Mouse (Mus musculus) hindlimb bud, embryonic 11.5 days (tissue): ENCODE results near the gene Atf6.

Experiments
- DNase-seq: peaks from one replicate; pipeline ENCODE4 v3.0.0-alpha.2; 2012; ENCODE audit warnings: low read depth, low spot score; ENCODE audit errors: extremely low spot score

The Atf6 gene

DNA sequence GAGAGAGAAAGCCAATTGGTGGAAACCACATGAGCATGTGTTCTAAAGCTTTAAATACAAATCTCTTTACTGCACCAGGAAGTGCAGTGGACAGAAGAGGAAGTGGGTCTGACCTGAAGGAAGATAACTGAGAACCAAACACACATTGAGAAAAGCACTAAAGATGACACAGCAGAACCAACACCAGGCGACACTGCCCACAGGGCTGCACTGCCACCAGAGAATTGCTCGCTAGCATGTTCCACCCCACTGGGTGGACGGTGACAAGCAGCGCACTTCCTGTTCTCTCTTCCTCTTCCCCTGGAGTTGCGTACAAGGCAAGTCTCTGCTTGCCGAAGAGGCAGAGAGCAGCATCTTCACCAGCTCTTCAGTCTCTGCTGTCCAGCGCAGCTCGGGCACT, 158.1 kb downstream of the Atf6 start:
- no peak for DNase-seq

DNA sequence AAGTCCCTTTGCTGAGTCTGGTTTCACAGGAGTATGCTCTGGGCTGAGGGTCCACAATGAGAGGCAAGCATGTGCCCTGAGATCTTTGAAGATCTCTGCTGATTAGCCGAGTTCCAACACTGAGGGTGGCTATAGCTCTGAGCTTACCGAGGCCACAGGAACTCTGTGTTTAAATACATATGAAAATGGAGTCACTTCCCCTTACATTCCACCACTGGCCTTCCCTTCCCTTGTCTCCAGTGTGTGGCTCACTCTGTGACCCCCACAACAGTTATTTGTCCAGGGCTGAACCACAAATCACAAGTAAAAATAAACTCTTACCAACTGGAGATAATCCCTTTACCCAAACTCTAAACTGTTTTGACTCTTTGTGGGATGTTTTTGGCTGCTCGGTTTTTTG, 158.5 kb downstream of the Atf6 start:
- DNase-seq, result no peak

DNA sequence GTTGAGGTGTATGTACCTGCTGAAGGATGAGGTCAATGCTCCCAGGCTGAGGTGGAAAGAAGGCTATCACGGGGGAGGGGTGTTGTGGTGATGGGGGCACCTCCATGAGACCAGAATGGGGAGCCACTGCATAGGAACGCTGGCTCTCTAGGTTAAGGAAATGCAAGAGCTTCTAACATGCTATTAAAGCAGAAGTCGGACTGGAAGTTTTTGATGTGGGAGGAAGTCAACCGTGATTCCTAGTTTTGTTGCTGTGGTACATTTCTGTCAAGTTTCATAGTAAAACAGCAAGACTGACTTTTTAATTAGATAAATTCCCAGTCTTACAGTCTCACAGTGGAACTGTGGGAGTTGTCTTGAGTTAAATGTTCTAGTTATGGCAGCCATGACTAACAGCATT, 161.5 kb downstream of the Atf6 start:
- no peak for DNase-seq

DNA sequence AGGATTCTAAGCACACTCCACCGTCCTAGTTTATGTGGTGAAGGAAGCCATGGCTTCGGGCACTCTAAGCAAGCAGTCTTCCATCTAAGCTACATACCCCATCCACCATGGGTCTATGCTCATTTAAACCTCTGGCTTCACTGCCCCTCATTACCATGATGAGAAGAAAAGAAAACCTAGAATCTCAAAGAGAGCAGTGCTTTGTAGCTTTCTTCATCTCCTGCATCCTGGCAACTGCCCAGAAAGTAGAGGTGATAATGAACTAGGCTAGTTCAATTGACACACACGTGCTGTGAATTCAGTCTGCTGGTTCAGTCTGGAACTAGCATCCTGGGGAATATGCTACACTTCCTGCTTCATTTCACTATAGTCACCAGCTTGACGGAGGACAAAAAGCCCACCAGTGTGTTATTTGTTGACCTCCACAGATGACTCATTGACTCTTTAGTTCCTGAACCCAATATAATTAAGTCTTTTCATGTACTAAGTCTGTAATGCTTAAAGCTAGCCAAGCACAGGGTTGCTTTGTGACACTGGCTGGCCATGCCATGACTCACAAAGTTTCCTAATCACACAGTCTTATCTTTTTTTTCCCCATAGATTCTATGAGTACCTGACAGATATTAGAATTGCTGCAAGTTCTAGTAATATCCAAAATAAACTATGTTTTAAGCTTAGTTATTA, 162.5 kb downstream of the Atf6 start:
- DNase-seq, result no peak

DNA sequence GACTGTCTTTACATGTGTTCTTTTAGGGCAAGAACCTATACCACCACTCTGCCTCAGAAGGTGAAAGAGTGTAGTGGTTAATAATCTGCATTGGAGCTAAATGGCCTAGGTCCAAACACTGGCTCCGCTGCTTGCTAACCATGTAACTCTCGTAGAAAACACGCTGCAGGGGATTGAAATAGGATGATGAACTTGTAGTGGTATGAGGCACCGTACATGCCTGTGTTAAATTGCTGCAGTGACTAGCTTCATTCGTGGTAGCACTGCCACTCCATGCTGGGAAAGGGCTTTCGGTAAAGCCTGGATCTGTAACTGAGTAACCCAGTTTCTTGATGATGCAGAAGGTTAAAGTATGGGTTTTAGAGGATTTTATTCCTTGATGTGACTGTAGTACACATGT, 163.5 kb downstream of the Atf6 start:
- no peak for DNase-seq

DNA sequence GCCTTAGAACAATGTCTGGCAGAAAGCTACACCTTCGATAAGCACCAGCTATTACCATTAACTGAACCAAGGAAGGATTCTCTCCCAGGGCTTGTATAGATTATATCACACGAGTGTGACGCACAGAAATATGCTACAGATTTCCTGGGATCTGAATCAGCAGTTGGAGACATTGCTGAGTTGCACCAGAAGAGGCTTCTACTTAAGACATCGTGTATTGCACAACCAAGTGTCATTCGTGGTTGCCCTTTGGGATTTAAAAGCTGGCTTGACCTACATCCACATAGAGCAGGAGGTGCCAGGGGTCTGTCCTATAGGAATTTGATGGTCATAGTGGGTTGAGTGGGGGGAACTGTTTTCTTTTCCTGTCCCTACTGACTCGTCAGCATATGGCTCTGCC, 164.6 kb downstream of the Atf6 start:
- DNase-seq, result no peak

DNA sequence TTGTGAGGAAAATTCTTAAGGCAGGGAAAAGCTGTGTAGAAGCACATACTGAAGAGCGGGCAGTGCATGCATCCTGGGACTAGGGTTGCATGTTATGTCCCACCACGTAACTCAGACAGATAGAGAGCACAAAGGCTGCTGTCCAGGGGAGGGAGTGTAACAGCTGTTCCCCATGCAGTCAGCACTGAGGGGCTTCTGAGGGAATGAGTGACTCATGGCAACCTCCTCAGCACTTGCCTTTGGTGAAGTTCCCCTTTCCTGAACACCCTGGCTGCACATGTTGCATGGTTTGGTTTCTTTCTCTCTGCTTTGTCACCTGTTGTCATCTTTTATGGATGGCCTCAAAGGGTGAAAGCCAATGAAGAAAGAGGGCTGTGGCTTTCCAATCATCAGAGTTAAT, 165.3 kb downstream of the Atf6 start:
- DNase-seq, result no peak

DNA sequence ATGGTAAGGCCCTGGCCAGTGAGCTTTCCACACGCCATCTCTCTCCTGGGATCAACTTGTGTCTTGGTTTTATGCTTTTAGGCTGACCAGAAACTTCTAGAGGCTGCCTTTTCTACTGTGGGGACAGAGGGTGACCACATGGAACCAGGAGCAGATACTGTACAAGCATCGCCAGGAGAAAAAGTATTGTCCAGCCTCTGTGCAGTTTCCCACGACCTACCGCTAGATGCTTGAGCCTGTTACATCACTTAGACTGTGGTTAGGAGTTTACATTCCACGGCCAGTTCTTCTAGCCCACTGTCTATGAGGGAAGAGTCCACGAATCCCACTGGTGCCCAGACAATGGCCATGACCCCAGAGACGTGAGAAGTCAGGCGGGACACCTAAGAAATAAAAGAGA, 166.0 kb downstream of the Atf6 start:
- no peak for DNase-seq

DNA sequence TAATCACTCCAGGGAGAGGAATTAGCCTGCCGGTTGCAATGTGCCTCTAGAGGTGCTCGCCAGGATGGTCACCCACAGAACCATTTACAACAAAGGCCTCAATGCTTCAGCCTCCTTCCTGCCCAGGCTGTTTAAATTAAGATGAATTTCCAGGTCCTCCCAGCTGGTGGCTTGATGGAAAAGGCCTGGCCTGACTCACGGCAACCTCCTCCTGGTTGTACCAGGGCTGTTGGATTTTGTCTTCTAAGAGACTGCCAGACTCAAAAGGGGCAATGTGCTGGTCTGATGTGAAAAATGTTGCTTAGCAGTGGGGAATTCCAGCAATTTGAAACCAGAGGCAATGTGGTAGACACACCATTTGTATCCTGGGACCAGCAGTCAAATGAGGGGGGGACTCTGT, 166.4 kb downstream of the Atf6 start:
- no peak for DNase-seq

DNA sequence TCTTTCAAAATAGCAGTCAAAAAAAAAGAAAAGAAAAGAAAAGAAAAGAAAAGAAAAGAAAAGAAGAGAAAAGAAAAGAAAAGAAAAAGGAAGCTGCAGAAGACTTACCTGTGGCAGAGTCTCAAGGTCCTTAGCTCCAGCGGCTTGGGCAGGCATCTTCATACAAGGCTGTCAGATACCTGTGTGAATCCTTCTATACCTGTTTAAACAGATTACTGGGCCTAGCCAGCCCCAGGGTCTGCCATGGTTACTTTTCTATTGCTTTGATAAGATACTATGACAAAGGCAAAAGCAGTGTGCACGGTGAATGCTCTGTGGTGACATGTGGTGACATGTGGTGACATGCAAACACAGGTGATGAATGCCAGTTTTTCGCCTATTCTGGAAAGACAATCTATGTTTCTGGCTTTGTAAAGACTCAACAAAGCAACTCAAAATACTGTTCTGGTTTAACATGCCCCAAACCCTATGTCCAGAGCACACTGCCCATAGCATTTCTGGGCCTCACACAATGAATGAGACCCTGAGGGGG, 167.0 kb downstream of the Atf6 start:
- DNase-seq, result no peak

DNA sequence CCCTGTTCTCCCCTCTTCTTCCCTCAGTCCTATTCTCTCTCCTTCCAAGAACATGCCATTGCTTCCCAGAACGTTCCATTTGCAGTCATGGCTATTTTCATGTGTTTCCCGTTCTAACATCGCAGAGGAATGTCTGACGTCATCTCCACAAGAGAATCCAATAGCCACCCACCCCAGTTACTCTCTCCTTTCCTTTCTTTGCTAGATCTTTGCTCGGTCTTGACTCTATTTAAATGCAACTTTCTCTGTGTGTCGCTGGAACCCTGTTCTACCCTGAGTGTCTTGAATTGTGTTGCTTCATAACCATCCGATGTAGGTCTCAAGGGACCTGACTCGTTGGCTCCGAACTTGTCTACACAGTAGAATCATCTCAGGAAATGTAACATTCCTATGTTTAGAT, 168.0 kb downstream of the Atf6 start:
- no peak for DNase-seq

DNA sequence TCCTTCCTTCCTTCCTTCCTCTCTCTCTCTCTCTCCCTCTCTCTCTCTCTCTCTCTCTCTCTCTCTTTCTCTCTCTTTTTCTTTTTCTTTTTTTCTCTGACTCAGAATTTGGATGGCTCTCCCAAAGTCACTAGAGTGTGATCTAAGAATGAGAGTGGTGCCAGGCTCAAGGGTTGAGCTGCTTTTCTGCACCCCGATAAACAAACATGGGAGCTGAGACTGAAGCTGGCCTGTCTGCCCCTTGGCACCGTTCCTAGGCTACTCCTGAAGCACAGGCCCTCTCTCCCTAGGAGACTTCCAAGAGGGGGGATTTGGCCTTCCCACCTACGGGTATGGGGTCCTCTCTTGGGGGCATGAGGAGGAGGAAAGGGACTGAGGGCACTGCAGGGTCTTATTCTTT, 168.8 kb downstream of the Atf6 start:
- DNase-seq, result no peak

DNA sequence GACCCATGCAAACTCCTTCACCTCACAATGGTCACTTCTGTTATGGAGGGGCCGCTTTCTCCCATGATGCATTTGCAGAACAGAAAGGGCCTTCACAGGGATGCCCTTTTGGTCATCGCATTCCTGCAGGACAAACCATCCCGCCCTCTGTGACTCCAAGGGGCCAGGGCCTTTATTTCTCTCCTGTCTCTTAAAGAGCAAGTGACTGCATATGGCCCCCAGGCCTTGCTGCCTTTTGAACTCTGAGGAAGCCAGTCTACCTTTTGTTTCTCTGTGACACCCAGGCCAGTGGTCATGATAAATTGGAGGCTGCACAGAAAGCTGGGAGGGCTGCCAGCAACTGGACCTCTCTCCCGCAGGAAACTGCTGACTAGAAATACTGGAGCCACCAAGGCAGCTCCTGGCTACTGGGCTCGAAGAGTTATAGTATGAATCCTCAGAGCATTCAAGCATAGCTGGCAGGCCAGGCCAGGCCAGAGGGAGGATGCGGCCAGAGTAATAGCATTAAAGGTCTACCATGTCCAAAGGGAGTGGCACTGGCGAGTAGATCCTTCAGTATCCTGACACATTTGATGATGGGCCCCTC, 169.7 kb downstream of the Atf6 start:
- DNase-seq, result no peak

DNA sequence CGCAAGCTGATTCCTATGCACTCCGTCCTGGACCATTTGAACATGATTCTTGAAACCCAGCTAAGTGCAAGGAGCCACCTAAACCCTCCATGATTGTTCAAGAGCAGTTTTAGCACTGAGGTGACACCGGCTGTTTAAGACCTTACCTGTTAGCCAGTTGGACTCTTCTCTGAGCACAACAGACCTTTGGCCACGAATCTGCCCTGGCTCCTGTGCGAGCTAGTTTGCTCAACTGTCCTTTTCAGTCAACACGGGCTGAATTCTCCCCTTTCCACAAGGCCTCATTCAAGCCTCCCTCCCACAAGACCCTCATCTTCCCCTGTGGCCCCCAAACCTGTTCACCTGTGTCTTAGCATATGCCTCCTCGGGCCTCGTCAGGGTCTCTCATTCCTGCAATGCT, 170.6 kb downstream of the Atf6 start:
- no peak for DNase-seq

DNA sequence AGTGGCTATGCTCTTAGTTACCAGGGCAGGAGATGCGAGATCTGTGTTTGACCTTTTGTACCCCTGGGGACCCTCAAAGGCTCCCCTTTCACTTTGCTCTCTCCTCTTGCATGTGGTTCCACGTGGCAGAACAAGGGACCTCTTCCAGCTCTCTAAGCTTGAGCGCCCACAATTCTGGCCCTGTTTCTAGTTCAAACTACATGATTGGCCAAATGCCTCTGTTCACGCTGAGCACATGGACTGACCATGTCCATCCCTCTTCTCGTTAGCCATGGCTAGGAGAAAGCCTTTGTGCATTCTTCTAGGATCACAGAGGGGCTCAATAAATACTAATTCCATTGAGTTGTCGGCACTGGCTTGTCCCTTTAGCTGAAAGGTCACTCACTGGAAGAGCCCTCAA, 172.2 kb downstream of the Atf6 start:
- DNase-seq, result no peak

DNA sequence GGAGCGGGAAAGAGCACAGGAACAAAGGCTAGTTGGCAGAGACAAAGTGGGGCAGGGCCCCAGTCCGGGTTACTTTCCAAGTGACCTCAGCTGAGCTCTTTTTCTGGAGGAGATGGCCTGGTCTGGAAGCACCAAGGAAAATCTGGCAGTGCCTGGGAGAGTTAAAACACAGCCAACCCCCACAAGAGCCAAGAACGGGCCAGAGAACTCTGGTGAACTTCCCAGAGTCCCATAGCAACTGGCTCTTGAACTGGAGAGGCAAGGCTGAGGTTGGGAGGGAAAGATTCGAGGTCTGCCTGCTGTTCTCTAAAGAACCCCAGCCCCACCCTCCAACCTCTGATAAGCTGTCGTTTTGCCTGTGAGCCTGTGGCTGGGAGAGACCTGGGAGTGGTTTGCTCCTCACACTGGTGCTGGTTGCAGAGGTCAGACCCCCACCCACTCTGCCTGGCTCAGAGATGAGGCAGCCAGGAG, 172.7 kb downstream of the Atf6 start:
- DNase-seq, result no peak

DNA sequence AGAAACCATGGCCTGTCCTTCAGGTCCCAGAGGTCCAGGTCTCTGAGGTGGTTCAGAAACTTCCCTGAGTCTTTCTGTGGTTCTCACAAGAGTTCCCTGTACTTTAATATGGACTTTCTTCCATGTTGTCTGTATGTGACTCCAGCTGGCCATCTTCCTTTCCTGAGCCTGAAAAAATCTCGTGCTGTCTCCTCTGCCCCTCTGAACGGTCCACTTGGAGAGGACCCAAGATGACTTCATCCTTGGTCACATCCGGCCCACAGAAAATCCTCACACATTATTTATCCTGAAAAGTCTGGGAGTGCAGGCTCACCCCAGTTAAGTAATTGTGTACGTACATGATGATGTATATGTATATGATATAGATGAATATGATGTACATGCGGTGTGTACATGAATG, 176.3 kb downstream of the Atf6 start:
- no peak for DNase-seq

DNA sequence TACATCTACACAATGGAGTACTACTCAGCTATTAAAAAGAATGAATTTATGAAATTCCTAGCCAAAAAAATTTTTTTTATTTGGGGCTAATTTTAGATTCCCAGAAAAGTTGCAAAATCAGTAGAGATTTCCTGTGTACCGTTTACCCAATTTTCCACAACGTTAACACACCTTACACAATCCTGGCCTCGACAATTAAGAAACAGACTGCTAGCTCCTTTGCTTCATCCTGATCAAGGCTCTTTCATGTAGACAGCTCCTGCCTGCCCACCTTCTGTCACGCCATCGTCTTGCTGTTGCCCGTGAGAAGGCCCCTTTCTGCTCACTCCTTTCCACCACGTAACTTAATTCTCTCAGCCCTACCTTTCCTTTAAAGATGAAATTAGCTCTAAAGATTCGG, 177.8 kb downstream of the Atf6 start:
- DNase-seq, result no peak

DNA sequence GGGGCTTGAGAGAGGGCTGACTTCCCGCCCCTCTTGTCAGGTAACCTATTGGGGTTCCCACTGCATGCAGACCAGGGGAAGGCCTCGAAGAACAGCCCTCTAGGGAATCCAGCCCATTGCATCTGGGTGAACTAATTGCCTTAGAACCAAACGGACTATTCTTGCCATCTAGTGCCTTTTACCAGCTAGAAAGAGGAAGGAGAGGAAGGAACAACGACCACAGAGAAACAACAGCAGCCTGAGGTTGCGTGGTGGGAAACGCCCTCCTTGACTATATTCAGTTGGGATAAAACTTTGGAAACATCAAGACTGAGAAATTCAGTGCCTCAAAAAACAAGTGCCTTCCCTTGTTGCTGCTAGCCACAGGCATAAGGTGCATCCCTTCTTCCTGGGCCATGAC, 183.7 kb downstream of the Atf6 start:
- no peak for DNase-seq

DNA sequence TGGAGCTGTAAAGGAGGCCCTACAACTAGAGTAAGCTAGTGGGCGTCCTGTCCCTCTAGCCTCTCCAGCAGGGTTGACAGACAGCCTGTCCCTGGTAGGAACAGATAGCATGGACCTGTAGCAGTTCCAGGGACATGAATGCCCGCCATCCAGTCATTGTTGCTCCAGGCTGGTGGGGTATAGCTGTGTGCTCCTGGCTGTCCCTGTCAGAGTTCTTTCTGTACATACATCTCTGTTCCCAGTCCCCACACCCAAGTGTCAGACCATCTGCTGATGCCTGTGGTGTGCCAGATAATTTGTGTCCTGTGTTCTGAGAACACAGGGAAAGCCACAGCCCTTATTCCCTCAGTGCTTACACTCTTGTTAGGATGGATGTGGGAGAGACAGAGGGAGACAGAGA, 187.9 kb downstream of the Atf6 start:
- DNase-seq, result no peak

DNA sequence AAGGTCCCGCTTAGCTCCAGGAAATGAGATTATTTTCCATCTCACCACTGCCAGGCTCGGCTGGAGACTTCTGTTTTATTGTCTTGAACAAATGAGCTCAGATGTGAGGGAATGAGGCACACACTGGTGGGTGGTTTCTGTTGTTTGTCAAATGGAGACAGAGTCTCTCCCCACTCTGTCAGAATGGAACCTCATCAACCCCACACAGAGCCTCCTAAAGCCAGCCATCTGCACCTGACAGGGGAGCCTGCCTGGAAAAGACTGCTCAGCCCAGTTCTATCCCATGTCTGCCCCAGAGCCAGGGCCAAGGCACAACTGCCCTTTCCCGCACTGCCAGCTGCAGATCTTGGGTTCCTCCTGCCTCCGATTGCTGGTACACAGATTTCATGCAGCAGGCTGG, 188.7 kb downstream of the Atf6 start:
- DNase-seq, result no peak

DNA sequence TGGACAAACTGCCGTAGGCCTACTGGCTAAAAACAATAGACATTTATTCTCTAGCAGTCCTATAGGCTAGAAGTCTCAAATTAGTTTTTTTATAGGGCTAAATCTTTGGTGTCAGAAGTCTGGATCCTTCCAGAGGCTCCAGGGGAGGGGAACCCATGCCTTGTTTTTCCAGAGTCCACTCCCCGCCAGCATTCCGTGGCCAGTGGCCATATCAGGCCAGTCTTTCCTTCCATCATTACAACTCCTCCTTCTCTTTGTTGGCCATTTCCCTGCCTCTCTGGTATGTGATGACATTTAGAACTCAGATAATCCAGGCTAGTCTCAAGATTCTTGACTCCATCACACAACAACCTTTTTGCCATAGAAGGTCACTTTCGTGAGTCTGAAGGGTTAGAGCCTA, 189.9 kb downstream of the Atf6 start:
- DNase-seq, result no peak

DNA sequence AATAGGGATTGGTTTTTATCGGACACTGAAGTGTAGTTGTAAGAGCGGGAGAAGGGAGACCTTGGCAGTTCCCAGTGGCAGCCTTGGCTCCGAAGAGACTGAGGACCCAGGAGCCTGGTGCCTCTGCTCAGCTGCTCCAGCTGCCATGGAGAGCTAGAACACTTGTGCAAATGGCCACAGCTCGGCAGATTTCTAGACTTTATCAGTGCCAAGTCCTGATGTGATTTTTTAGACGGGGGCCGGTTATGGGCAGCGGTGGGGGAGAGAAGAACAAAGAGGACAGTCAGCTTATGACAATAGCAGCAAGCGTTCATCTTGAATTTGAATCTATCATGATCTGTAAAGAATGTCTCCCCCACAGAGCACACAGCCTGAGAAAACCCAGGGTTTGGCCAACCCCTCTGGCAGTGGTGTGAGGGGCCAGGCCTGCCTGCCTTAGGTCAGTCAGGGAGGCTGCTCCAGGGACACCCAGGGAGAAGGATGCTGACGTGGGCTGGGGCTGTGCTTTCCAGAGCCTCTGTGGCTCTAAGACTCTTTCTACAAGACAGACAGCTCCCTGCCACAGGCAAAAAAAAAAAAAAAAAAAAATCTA, 193.3 kb downstream of the Atf6 start:
- DNase-seq, result no peak
